Mouse (Mus musculus) left cerebral cortex, adult 11 months (tissue): ENCODE measurements at regions not wholly inside any gene's neighbourhood (a gene's known extent, or its start where the extent isn't known, plus 50 kb on each side); places are given as distances from the start of the nearest gene placed in this dataset.

ENCODE experiments used
- DNase-seq: peaks from one replicate; pipeline ENCODE4 v3.0.0; 2022; ENCODE audit warnings: low spot score

- no peak for DNase-seq
Measured at GRCm38 (mm10) chr11:8224366-8224765, 440.0 kb downstream of the Tns3 start.

DNA sequence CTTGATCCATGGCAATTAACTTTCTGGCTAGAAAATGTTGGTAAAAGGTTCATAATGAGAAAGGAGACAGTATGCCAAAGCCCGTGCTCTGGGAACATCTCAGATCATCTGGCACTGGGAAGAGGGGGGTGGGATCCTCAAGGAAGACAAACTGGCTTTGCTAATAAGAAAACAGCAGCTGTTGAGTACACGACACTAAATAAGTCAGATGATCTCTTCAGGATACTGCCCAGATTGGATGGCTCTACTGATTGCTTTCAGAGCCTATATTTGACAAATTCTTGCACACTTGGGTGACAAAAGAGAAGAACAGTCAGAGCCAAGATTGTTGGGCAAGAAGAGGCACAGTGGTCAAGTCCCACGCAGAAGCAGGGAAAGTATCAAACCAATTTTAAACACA, 443.7 kb downstream of the Tns3 start:
- DNase-seq, result no peak

GRCm38 (mm10) chr11:8219911-8220310, 444.4 kb downstream of the Tns3 start:
- DNase-seq, result no peak

DNA sequence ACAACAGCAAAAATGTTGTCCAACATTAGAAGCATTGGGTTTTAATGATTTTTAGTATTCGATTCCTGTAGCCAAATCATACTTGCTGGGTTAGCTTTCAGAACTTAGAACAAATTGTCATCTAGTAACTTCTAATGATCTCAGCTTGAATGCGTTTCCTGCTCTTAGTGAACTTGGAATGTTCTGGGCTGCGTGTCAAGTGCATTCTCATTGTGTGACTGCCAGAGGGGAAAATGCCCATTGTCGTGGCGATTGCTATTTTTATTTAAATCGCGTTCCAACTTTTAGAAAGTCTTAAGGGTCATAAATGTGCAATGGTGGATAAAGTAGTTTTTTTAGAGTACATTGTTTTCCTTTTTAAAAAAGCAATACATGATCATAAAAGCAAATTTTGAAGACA, 448.7 kb downstream of the Tns3 start:
- no peak for DNase-seq

DNA sequence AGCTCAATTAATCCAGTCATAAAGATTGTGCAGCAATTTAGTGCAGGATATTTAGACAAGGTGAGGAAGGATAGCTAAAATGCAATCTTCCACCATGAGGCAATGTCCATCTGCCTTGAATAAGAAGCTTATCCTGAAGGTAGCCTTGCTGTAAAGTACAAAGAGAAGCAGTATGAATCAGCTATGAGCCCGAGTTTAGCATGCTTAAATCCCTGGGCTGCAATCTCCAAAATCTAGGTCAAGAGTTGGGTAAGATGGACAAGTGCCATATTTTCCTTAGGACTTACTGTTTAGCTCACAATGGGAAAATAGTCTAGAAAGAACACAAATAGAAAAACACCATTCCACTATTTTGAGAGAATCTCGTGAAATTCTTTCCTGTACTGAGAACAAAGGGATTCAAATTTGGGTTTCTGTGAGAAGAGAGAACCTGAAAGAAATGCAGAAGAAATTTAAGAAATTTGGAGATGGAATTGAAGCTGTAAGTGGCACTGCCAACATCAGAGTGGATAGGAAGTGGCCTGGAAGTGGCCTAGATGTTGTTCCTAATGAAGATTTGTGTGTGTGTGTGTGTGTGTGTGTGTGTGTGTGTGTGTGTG, 449.9 kb downstream of the Tns3 start:
- DNase-seq, result no peak

DNA sequence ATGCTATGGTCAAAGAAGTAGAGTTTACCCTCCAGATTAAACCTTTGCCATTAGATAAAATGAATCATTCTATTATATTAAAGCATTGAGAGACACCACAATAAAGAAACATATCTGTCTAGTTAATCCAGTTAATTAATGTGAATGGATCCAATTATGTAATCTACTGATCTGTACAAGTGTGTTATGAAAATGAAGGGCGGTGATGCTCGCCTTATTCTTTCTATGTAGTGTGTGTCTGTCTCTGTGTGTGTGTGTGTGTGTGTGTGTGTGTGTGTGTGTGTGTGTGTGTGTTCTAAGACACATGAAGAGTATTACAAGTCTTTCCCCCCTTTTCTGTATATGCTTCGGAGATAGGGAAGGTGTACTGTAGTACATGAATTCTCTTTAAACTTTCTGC, 451.2 kb downstream of the Tns3 start:
- no peak for DNase-seq

DNA sequence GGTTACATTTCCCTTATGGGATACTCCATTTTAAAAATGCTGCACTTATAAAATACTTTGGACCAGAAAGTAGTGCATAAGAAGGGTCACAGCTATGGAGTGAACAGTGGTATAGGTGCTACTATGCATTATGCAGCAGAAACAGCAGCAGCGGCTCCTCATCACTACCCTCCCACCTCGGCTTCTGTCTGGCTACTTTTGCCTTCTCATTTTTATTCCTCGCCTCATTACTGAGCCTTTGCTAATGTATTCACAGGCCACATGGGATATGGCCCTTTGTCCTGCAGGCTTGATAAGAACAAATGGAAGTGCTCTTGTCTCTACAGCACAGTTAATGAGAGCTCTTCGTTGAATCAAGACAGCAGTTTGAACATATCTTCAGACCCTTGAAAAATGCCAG, 451.6 kb downstream of the Tns3 start:
- DNase-seq, result no peak

- no peak for DNase-seq
Measured at GRCm38 (mm10) chr11:8209041-8209440, 455.3 kb downstream of the Tns3 start.

DNA sequence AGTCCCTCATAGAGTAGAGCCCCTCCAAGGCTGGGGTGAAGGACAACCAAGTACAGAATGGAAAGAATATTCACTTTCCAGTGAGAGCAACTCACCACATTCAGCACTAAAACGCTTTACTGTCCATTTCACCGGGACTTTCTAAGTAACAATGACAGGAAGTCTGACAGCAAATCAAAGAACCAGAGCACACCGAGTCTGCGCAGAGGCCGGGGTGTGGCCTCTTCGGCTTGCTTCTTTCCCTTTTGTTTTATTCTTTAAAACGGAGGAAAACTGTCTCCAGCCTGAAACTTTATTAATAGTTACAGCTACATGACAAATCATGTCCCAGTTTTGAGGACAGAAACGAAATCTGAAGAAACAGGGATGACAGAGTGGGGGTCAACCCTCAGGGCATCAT, 465.0 kb downstream of the Tns3 start:
- DNase-seq, result no peak
